Mouse (Mus musculus) lung, adult 2 months (tissue): Measurements from ENCODE around the gene Cwc27.

Experiments
- CTCF ChIP-seq: fragments of 200-500 bp; IDR thresholded peaks from 2 replicates; pipeline ENCODE4 v1.5.1; 2011; ENCODE audit warnings: mild to moderate bottlenecking, low read length, control low read depth; ENCODE audit not compliant: insufficient read depth
- POLR2A ChIP-seq: fragments of 200-500 bp; IDR thresholded peaks from 2 replicates; pipeline ENCODE4 v1.6.1; 2011; ENCODE audit warnings: low read depth, mild to moderate bottlenecking, control low read depth, low read length, borderline replicate concordance; ENCODE audit errors: extremely low read depth

DNA sequence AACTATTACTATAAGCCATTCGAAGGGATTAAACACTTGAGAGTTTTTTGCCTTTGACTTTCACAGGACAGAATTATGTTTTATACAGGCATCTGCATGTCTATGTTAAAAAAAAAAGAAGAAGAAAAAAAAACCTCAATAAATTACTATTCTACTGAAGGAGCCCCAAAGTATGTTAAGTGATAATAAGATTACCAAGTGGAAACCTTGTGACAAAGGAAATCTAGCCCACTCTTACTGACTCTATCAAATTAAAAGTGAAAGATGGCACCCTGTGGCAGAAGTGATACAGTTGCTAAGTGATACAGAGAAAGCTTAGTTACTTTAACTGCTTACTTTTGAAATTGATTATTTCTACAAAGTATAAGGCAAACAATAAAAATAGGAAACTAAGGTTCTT, 5.0 kb upstream of the Cwc27 start:
- TF ChIP-seq CTCF (no peak), POLR2A (no peak)
